Comparison of ENCODE assay signal across 11 mouse cellular contexts in genomic region chr7:30669229-30669628, GRCm38 (mm10). TPM values are rescaled to one million over a fixed set of nuclear protein-coding genes. Genes with fewer than 3 reads are reported as not detected.
A peak's percentile ranks its signal among the peaks of the same experiment; 100 is the strongest.
DNase-seq lines count a peak whose midpoint lies in the region; ATAC-seq and TF ChIP-seq lines count a peak whose summit lies in the region.
"Had no signal": no experiment of that assay in that cellular context is flagged by ENCODE, and none has a peak within 500 bp of the region (broad histone marks: within the 10 kb centered on the region; RNA-seq: fewer than 3 reads in every experiment).

No protein-coding gene starts in this region.

- no peak overlapping the region for H3K4me3 ChIP-seq in kidney, postnatal 0 days (replicated peaks; ENCODE audit: low read depth, low read length)
- no peak overlapping the region for H3K4me3 ChIP-seq in kidney, embryonic 16.5 days (ENCODE audit: low read length)
- no peak overlapping the region for H3K4me3 ChIP-seq in C2C12 (ENCODE audit: insufficient read depth, poor library complexity, severe bottlenecking)

- no peak overlapping the region for H3K9ac ChIP-seq in kidney, postnatal 0 days (ENCODE audit: low read depth, low read length)
- H3K9ac ChIP-seq in kidney, embryonic 16.5 days (replicated peaks; ENCODE audit: low read length), result no peak overlapping the region

- no peak overlapping the region for H3K4me2 ChIP-seq in kidney, postnatal 0 days (ENCODE audit: low read length)
- H3K4me2 ChIP-seq in kidney, embryonic 16.5 days (replicated peaks; ENCODE audit: low read depth, low read length), result no peak overlapping the region

- H3K36me3 ChIP-seq in kidney, postnatal 0 days (ENCODE audit: insufficient read depth, low read length), result no peaks in the 10 kb centered on the region
- H3K36me3 ChIP-seq in kidney, embryonic 16.5 days (ENCODE audit: insufficient read depth, low read length), result no peaks in the 10 kb centered on the region
- H3K36me3 ChIP-seq in C2C12 (ENCODE audit: control insufficient read depth, insufficient read depth), result no peaks in the 10 kb centered on the region

- ATAC-seq in kidney, postnatal 0 days (replicated peaks; ENCODE audit: low FRiP score, low read depth), result no peak
- no peak for ATAC-seq in kidney, embryonic 16.5 days (ENCODE audit: low FRiP score, low TSS enrichment)
- ATAC-seq in hematopoietic stem cell, adult 5-6 weeks (replicated peaks in 1 of 2; ENCODE audit: insufficient read depth in 1 of 2, low FRiP score in 2 of 2, low TSS enrichment in 1 of 2, low read depth in 1 of 2, poor library complexity in 2 of 2, severe bottlenecking in 2 of 2), result 0 out of 4 replicates have a peak, but pooled peaks have one; percentile 31 to 50
- ATAC-seq in inflammation-experienced regulatory T-cells, adult 6 months, result no peak

- no peaks in the 10 kb centered on the region for H3K27me3 ChIP-seq in kidney, postnatal 0 days (ENCODE audit: insufficient read depth, low read length)
- no peaks in the 10 kb centered on the region for H3K27me3 ChIP-seq in kidney, embryonic 16.5 days (ENCODE audit: insufficient read depth, low read length)
- peaks cover 12% of the 10 kb centered on the region for H3K27me3 ChIP-seq in C2C12 (ENCODE audit: control insufficient read depth, insufficient read depth, insufficient read length)

- WGBS in kidney, postnatal 0 days, result 36% methylated on average over 3 of the region's 3 CpGs
- 42% methylated on average over 3 of the region's 3 CpGs for WGBS in kidney, embryonic 16.5 days

- no peaks in the 10 kb centered on the region for H3K9me3 ChIP-seq in kidney, postnatal 0 days (replicated peaks; ENCODE audit: low read length)
- no peaks in the 10 kb centered on the region for H3K9me3 ChIP-seq in kidney, embryonic 16.5 days (ENCODE audit: low read length)

- H3K79me2 ChIP-seq in C2C12 (ENCODE audit: control insufficient read depth, insufficient read depth), result peaks cover 3% of the 10 kb centered on the region

- no peak overlapping the region for H3ac ChIP-seq in C2C12 (ENCODE audit: control insufficient read depth, insufficient read length, low read depth)

- peak; percentile 44 for DNase-seq in kidney, postnatal 0 days (ENCODE audit: low spot score)
- peak; percentile 55 for DNase-seq in WW6 (ENCODE audit: low read depth, low spot score)
- no peak for DNase-seq in right cerebral cortex, postnatal 4 days
- DNase-seq in cerebellum, adult 11-12 months, result no peak
- DNase-seq: gastrocnemius, postnatal 36 days; layer of hippocampus, adult 9-11 months; spleen, adult 18-20 months had no signal

- no peaks in the 10 kb centered on the region; the same call in 1 of the 2 replicates for H3K4me1 ChIP-seq in kidney, postnatal 0 days (replicated peaks; ENCODE audit: insufficient read depth, low read length)
- H3K4me1 ChIP-seq in kidney, embryonic 16.5 days (ENCODE audit: insufficient read depth, low read length), result peaks cover 4% of the 10 kb centered on the region; the same call in 1 of the 2 replicates

- no peak overlapping the region for H3K27ac ChIP-seq in kidney, postnatal 0 days
- H3K27ac ChIP-seq in kidney, embryonic 16.5 days (ENCODE audit: low read length), result no peak overlapping the region

- TF ChIP-seq CTCF in kidney, postnatal 0 days (IDR thresholded peaks at IDR 0.05; ENCODE audit: low read depth), result peak; percentile 54
- TF ChIP-seq CTCF in C2C12 (IDR thresholded peaks at IDR 0.05; ENCODE audit: control insufficient read depth, insufficient read depth, insufficient read length), result peak; percentile 2

- no peaks in the 10 kb centered on the region for H3K79me3 ChIP-seq in C2C12 (ENCODE audit: low read depth)

TF ChIP-seq in C2C12, 6 proteins besides CTCF, POLR2A, EP300 and RAD21:
- TF ChIP-seq USF1 (IDR thresholded peaks at IDR 0.05; ENCODE audit: low read depth) (no peak), MAX (IDR thresholded peaks at IDR 0.05) (no peak), MYOD1 (IDR thresholded peaks at IDR 0.05; ENCODE audit: control insufficient read depth, insufficient read length, low read depth) (no peak), CEBPB (IDR thresholded peaks at IDR 0.05; ENCODE audit: low read depth) (no peak), MYOG (IDR thresholded peaks at IDR 0.05; ENCODE audit: control insufficient read depth, extremely low read depth, insufficient read length) (no peak), FOSL1 (IDR thresholded peaks at IDR 0.05; ENCODE audit: insufficient read depth, low read length, poor library complexity, severe bottlenecking) (no peak)

RNA-seq across cellular contexts. Expression of gene Pmis2, which starts 2.2 kb away (rescaled TPM):
- not detected in 2 replicates for polyA plus RNA-seq in kidney, postnatal 0 days (2015; fragmentation: Nextera tagmentation; extraction: Ambion mirVana)
- not detected in 2 replicates for polyA plus RNA-seq in kidney, embryonic 16.5 days (2015; fragmentation: Nextera tagmentation; extraction: Ambion mirVana)
- polyA plus RNA-seq in C2C12 (2012; fragmentation: generic; extraction: Trizol), result not detected
- total RNA-seq in hematopoietic stem cell, adult 5-6 weeks (2017), result not detected in 2 replicates
- polyA plus RNA-seq in inflammation-experienced regulatory T-cells, adult 6 months (2017; shearing (Covaris generic)), result not detected

RNA-seq across cellular contexts. Expression of gene Haus5, which starts 4.4 kb away (rescaled TPM):
- 25.2 and 28.8 TPM in 2 replicates for polyA plus RNA-seq in kidney, postnatal 0 days (2015; fragmentation: Nextera tagmentation; extraction: Ambion mirVana)
- 59.4 and 67.0 TPM in 2 replicates for polyA plus RNA-seq in kidney, embryonic 16.5 days (2015; fragmentation: Nextera tagmentation; extraction: Ambion mirVana)
- 25.9 TPM for polyA plus RNA-seq in C2C12 (2012; fragmentation: generic; extraction: Trizol)
- 16.2 and 20.0 TPM in 2 replicates for total RNA-seq in hematopoietic stem cell, adult 5-6 weeks (2017)
- polyA plus RNA-seq in inflammation-experienced regulatory T-cells, adult 6 months (2017; shearing (Covaris generic)), result 10 to 100 TPM; 23.9 to 33.9 (median 26.4) TPM

RNA-seq across cellular contexts. Expression of gene Rbm42, which starts 19.1 kb away (rescaled TPM):
- 110 and 112 TPM in 2 replicates for polyA plus RNA-seq in kidney, postnatal 0 days (2015; fragmentation: Nextera tagmentation; extraction: Ambion mirVana)
- polyA plus RNA-seq in kidney, embryonic 16.5 days (2015; fragmentation: Nextera tagmentation; extraction: Ambion mirVana), result 111 and 119 TPM in 2 replicates
- polyA plus RNA-seq in C2C12 (2012; fragmentation: generic; extraction: Trizol), result 110 TPM
- 17.5 and 44.4 TPM in 2 replicates for total RNA-seq in hematopoietic stem cell, adult 5-6 weeks (2017)
- polyA plus RNA-seq in inflammation-experienced regulatory T-cells, adult 6 months (2017; shearing (Covaris generic)), result 10 to 100 TPM; 21.7 to 30.7 (median 28.0) TPM

RNA-seq across cellular contexts. Expression of gene 2200002J24Rik, which starts 29.5 kb away (rescaled TPM):
- polyA plus RNA-seq in kidney, postnatal 0 days (2015; fragmentation: Nextera tagmentation; extraction: Ambion mirVana), result 2.0 and 2.5 TPM in 2 replicates
- 0.40 and 0.51 TPM in 2 replicates for polyA plus RNA-seq in kidney, embryonic 16.5 days (2015; fragmentation: Nextera tagmentation; extraction: Ambion mirVana)
- polyA plus RNA-seq in C2C12 (2012; fragmentation: generic; extraction: Trizol), result not detected
- total RNA-seq in hematopoietic stem cell, adult 5-6 weeks (2017), result not detected in 2 replicates
- polyA plus RNA-seq in inflammation-experienced regulatory T-cells, adult 6 months (2017; shearing (Covaris generic)), result not detected
- total RNA-seq: gastrocnemius, postnatal 36 days had no signal

RNA-seq across cellular contexts. Expression of gene Etv2, which starts 33.6 kb away (rescaled TPM):
- polyA plus RNA-seq in kidney, postnatal 0 days (2015; fragmentation: Nextera tagmentation; extraction: Ambion mirVana), result not detected in 2 replicates
- not detected in 2 replicates for polyA plus RNA-seq in kidney, embryonic 16.5 days (2015; fragmentation: Nextera tagmentation; extraction: Ambion mirVana)
- polyA plus RNA-seq in C2C12 (2012; fragmentation: generic; extraction: Trizol), result not detected
- total RNA-seq in hematopoietic stem cell, adult 5-6 weeks (2017), result not detected in 2 replicates
- polyA plus RNA-seq in inflammation-experienced regulatory T-cells, adult 6 months (2017; shearing (Covaris generic)), result not detected
- total RNA-seq: gastrocnemius, postnatal 36 days had no signal

Comparison
In these comparisons a context has a peak if more than half of its experiments do, and no peak if none do; other contexts are left out.
1. ATAC-seq: peak in hematopoietic stem cell, adult 5-6 weeks (2 of 2); none in kidney, postnatal 0 days (single experiment), kidney, embryonic 16.5 days (single experiment) and inflammation-experienced regulatory T-cells, adult 6 months (single experiment).
2. DNase-seq: peak in kidney, postnatal 0 days (single experiment) and WW6 (single experiment); none in right cerebral cortex, postnatal 4 days (single experiment) and cerebellum, adult 11-12 months (single experiment).